Mouse (Mus musculus) intestine, embryonic 15.5 days (tissue): ENCODE measurements around the gene Slc13a2. TPM values are rescaled to one million over a fixed set of nuclear protein-coding genes. Genes with fewer than 3 reads are reported as not detected.

ENCODE experiments used
- ATAC-seq: fragments of 200-750 bp; cut with Nextera tagmentation; 2 replicates; pipeline ENCODE4 v1.8.0; 2017; ENCODE audit warnings: moderate TSS enrichment, moderate library complexity
- H3K27ac ChIP-seq: fragments of 300-500 bp; sonication (generic); 2 replicates; pipeline ENCODE4 v1.5.1; 2015; ENCODE audit warnings: mild to moderate bottlenecking, inconsistent platforms
- H3K27me3 ChIP-seq: fragments of 300-500 bp; sonication (generic); replicated peaks from 2 replicates; pipeline ENCODE4 v1.6.1; 2015; ENCODE audit warnings: inconsistent platforms
- H3K36me3 ChIP-seq: fragments of 300-500 bp; sonication (generic); 2 replicates; pipeline ENCODE4 v1.6.1; 2015; ENCODE audit warnings: inconsistent platforms
- H3K4me1 ChIP-seq: fragments of 300-500 bp; sonication (generic); replicated peaks from 2 replicates; pipeline ENCODE4 v1.6.1; 2015; ENCODE audit warnings: inconsistent platforms
- H3K4me2 ChIP-seq: fragments of 300-500 bp; sonication (generic); replicated peaks from 2 replicates; pipeline ENCODE4 v1.6.1; 2015; ENCODE audit warnings: mild to moderate bottlenecking, inconsistent platforms
- H3K4me3 ChIP-seq: fragments of 300-500 bp; sonication (generic); replicated peaks from 2 replicates; pipeline ENCODE4 v1.5.1; 2015; ENCODE audit warnings: inconsistent platforms
- H3K9ac ChIP-seq: fragments of 300-500 bp; sonication (generic); 2 replicates; pipeline ENCODE4 v1.6.1; 2015; ENCODE audit warnings: inconsistent platforms
- H3K9me3 ChIP-seq: fragments of 300-500 bp; sonication (generic); 2 replicates; pipeline ENCODE4 v1.6.1; 2016; ENCODE audit warnings: inconsistent platforms
- WGBS: fragments of 180-500 bp; shearing (Covaris S2); methylation state at CpG from one replicate; pipeline ENCODE4 v1.1.7; 2015; 5-methylcytosine and 5-hydroxymethylcytosine counted together
- polyA plus RNA-seq: library from polyadenylated mRNA; unstranded; fragments of >200 nt; fragmentation: Nextera tagmentation; extraction: Ambion mirVana; gene quantifications from 2 replicates; pipeline ENCODE4 v1.2.1, GENCODE M21; 2015

The Slc13a2 gene
- polyA plus RNA-seq, 1 experiment from 2014 or later: 1.3 TPM

DNA sequence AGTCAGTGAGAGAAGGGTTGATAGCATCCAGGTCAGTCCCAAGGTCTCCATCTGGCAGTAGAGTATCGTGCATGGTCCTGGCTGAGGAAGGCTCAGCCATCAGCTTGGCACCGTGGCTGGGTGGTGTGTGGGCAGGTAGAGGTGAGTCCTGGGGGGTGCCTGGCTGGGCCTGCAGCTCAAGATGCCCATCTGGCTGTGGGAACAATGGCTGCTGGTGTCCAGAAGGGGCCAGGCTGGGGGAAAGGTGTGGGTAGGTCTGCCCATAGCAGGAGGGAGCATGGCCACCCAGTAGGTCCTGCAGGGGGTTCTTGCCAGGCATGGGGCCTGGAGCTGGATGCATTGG is 61.3 kb downstream of the Slc13a2 start:
- H3K27me3 ChIP-seq: no peaks in the 10 kb centered on the region
- 0 out of 2 replicates have a peak overlapping the region, but pooled peaks have one; percentile 58 for H3K4me2 ChIP-seq
- no peak overlapping the region for H3K4me3 ChIP-seq
- WGBS: 52% methylated on average over 2 of the region's 2 CpGs
- no peak overlapping the region for H3K9ac ChIP-seq
- no peaks in the 10 kb centered on the region for H3K9me3 ChIP-seq
- H3K4me1 ChIP-seq: peaks cover 27% of the 10 kb centered on the region
- H3K36me3 ChIP-seq: no peaks in the 10 kb centered on the region
- H3K27ac ChIP-seq: no peak overlapping the region
- 0 out of 2 replicates have a peak, but pooled peaks have one; percentile 2 for ATAC-seq

DNA sequence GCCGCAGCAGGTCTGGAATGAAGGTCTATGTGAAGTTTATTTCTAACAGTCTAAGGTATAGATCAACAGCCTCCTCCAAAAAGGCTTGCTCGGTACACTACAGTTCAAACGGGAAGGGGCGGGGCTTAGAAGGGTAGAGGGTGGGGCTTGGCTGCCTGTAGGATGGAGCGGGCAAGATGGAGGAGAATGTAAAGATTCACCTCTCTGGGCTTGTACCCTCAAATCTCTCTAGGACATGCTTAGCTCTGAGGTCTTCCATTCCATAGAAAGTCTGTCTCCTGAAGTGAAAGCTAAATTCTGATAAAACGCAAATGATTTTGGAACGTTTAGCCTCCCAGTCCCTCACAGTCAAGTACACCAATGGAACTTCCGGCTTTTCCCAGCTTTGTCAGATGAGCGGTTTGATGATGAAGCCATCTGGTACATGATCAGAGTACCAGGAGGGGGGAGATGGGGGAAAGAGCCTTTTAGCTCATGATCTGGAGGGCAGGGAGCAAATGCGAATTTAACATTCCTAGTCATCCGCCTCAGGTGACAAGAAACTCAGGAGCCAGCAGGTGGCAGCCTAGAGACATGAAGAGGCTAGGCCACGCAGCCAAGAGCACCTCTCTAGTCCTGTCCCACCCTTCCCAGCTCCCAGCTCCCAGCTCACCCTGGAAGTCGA is 61.8 kb downstream of the Slc13a2 start:
- H3K4me3 ChIP-seq: peak overlapping the region; percentile 27

GRCm38 (mm10) chr11:78358330-78359007 is 63.5 kb downstream of the Slc13a2 start:
- WGBS: 18% methylated on average over 22 of the region's 22 CpGs
- H3K9me3 ChIP-seq: no peaks in the 10 kb centered on the region

More for the DNA sequence above, 61.8 kb downstream of the Slc13a2 start:
- Histone ChIP-seq H3K9me3 (no peaks in the 10 kb centered on the region), H3K27ac (no peak overlapping the region), H3K4me1 (peaks cover 27% of the 10 kb centered on the region), H3K9ac (0 out of 2 replicates have a peak overlapping the region, but pooled peaks have one; percentile 12), H3K27me3 (no peaks in the 10 kb centered on the region), H3K36me3 (no peaks in the 10 kb centered on the region), H3K4me2 (peak overlapping the region; percentile 58)
- peak; percentile 66 for ATAC-seq
- WGBS: 10% methylated on average over 13 of the region's 13 CpGs

GRCm38 (mm10) chr11:78355471-78356238 is 66.4 kb downstream of the Slc13a2 start:
- Histone ChIP-seq H3K4me2 (no peak overlapping the region), H3K9me3 (no peaks in the 10 kb centered on the region), H3K4me1 (0 out of 2 replicates have a peak, but pooled peaks cover 8% of the 10 kb centered on the region), H3K36me3 (no peaks in the 10 kb centered on the region), H3K27me3 (no peaks in the 10 kb centered on the region), H3K9ac (no peak overlapping the region), H3K27ac (no peak overlapping the region), H3K4me3 (no peak overlapping the region)
- WGBS: 31% methylated on average over 4 of the region's 4 CpGs
- ATAC-seq: no peak

More at GRCm38 (mm10) chr11:78358330-78359007, 63.5 kb downstream of the Slc13a2 start:
- H3K4me3 ChIP-seq: no peak overlapping the region
- H3K27ac ChIP-seq: no peak overlapping the region
- H3K4me1 ChIP-seq: peaks cover 15% of the 10 kb centered on the region
- 0 out of 2 replicates have a peak, but pooled peaks have one; percentile 24 for ATAC-seq
- no peaks in the 10 kb centered on the region for H3K27me3 ChIP-seq
- H3K4me2 ChIP-seq: no peak overlapping the region
- no peak overlapping the region for H3K9ac ChIP-seq
- H3K36me3 ChIP-seq: no peaks in the 10 kb centered on the region

- Histone ChIP-seq H3K9me3 (no peaks in the 10 kb centered on the region), H3K27me3 (no peaks in the 10 kb centered on the region), H3K4me1 (peaks cover 11% of the 10 kb centered on the region), H3K36me3 (no peaks in the 10 kb centered on the region), H3K9ac (no peak overlapping the region), H3K27ac (no peak overlapping the region), H3K4me2 (no peak overlapping the region), H3K4me3 (no peak overlapping the region)
- no peak for ATAC-seq
- WGBS: 78% methylated on average over 6 of the region's 6 CpGs
Observed at GRCm38 (mm10) chr11:78354905-78355304, 67.1 kb downstream of the Slc13a2 start.

GRCm38 (mm10) chr11:78353081-78353480 is 68.9 kb downstream of the Slc13a2 start:
- Histone ChIP-seq H3K27ac (no peak overlapping the region), H3K36me3 (no peaks in the 10 kb centered on the region), H3K9ac (no peak overlapping the region), H3K27me3 (no peaks in the 10 kb centered on the region), H3K4me1 (peaks cover 11% of the 10 kb centered on the region), H3K9me3 (no peaks in the 10 kb centered on the region), H3K4me2 (no peak overlapping the region), H3K4me3 (no peak overlapping the region)
- WGBS: 83% methylated on average over 1 of the region's 1 CpGs
- no peak for ATAC-seq

DNA sequence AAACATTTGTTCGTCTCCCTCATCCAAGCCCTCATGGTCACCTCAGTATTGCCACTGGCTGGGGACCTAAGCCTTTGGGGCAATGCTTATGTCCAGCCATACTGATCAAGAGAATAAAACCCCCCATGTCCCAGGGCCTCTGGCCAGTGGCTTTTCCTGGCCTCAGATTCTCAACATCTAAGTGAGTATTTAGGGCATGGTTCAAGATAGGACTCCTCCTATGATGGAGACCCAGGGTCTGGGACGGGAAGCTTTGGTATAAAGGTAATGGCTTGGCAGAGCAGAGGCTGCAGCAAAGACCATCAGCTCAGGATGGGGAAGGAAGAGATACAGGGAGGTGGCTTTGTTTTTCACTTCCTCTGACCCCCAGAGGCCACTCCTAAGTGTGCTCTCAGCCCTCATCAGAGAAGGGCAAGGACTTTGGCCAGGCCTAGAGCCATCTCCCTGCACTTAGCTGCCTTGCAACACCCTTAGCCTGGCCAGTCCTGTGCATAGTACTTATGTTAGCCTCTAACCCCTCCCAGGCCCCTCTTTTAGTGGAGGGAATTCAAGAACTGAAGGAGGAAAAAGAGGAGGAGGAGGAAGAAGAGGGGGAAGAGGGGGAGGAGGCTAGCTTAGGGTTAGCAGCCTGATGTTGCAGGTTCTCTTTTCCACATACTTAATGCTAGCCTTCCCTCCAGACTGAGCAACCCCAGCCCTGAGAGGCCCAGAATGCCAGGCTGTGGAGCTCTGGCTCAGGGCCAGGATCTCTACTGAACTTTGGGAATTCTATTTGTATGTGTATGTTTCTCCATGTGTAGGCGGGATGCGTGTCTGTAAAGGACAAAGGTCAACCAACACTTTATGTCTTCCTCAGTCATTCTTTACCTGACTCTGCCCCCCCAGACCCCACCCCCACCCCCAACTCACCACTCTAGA is 72.3 kb downstream of the Slc13a2 start:
- Histone ChIP-seq H3K4me1 (peaks cover 31% of the 10 kb centered on the region), H3K9me3 (no peaks in the 10 kb centered on the region), H3K27me3 (no peaks in the 10 kb centered on the region), H3K36me3 (no peaks in the 10 kb centered on the region), H3K4me3 (no peak overlapping the region), H3K27ac (peak overlapping the region; percentile 33; the same call in 1 of the 2 replicates), H3K4me2 (no peak overlapping the region), H3K9ac (no peak overlapping the region)
- WGBS: 58% methylated on average over 4 of the region's 4 CpGs
- peak; percentile 50 for ATAC-seq

DNA sequence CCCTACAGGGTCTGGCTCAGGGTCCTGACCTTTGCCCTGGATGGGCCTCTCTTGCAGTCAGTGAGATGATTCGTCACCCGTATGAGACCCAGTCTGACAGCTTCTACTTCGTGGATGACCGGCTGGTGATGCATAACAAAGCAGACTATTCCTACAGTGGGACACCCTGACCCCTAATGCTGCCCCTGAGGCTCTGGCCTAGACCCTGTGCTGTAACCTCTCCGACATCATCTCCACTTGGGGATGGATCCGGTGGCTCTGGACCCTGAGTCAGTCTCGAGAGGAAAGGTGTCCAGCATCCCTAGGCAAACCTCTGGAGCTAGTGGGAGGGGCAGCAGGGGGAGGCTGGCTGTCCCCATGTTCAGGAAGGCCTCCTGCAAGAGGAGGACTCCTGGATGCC is 73.5 kb downstream of the Slc13a2 start:
- Histone ChIP-seq H3K27ac (no peak overlapping the region), H3K9ac (no peak overlapping the region), H3K36me3 (no peaks in the 10 kb centered on the region), H3K4me3 (no peak overlapping the region), H3K4me2 (no peak overlapping the region), H3K9me3 (no peaks in the 10 kb centered on the region), H3K4me1 (peaks cover 40% of the 10 kb centered on the region), H3K27me3 (no peaks in the 10 kb centered on the region)
- no peak for ATAC-seq
- 51% methylated on average over 7 of the region's 7 CpGs for WGBS

GRCm38 (mm10) chr11:78347908-78348307 is 74.1 kb downstream of the Slc13a2 start:
- no peaks in the 10 kb centered on the region for H3K27me3 ChIP-seq
- WGBS: 83% methylated on average over 9 of the region's 9 CpGs
- H3K4me3 ChIP-seq: no peak overlapping the region
- H3K4me2 ChIP-seq: no peak overlapping the region
- H3K9ac ChIP-seq: no peak overlapping the region
- H3K27ac ChIP-seq: no peak overlapping the region
- no peaks in the 10 kb centered on the region for H3K9me3 ChIP-seq
- no peak for ATAC-seq
- H3K36me3 ChIP-seq: no peaks in the 10 kb centered on the region
- H3K4me1 ChIP-seq: peaks cover 42% of the 10 kb centered on the region
